Mouse (Mus musculus): ENCODE measurements around the gene Zfyve28. TPM values are rescaled to one million over a fixed set of nuclear protein-coding genes. Genes with fewer than 3 reads are reported as not detected.

The Zfyve28 gene
- polyA plus RNA-seq, 2 experiments: 0.07 TPM; not detected in 1

DNA sequence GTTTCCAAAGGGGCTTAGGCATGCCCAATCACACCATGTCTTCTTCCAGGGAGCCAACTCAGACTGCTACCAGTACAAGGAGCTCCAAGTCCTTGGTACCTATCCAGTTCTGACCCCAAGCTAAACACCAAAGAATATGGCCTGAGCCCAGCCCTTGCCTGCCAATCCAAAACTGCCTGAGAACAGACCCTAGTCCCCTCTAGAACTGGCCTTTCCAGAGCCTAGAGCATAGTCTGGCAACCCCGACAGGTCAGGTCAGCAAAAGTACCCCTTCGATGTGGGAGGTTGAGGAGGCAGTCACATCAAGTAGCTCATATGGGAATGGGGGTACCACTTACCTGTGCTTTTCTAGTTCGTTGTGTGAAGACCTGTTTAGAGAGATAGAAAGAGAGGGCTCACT, 104.3 kb downstream of the Zfyve28 start:
- Histone ChIP-seq H3K4me3 (ENCODE audit: insufficient read depth in 1 of 2, low read depth in 2 of 2, low read length in 2 of 2) (no peak overlapping the region), H3K9me3 (ENCODE audit: control insufficient read depth, low read length) (no peaks in the 10 kb centered on the region), H3K27me3 (ENCODE audit: control insufficient read depth, insufficient read depth, low read length) (no peaks in the 10 kb centered on the region), H3K9ac (replicated peaks) (no peak overlapping the region), H3K36me3 (replicated peaks; ENCODE audit: control insufficient read depth, insufficient read depth, low read depth) (no peaks in the 10 kb centered on the region), H3K4me2 (ENCODE audit: low read depth) (no peak overlapping the region), H3K27ac (no peak overlapping the region), H3K4me1 (replicated peaks; ENCODE audit: control insufficient read depth in 2 of 2, insufficient read depth in 2 of 2, low read length in 1 of 2) (peaks cover 7 to 9% of the 10 kb centered on the region in 2 experiments)
- DNase-seq (ENCODE audit: low read depth in 3 of 3, low spot score in 3 of 3): no peak
- 66% methylated on average over 3 of the region's 3 CpGs for WGBS (ENCODE audit: insufficient replicate concordance)
- ATAC-seq (ENCODE audit: insufficient read depth): no peak
- TF ChIP-seq CTCF (IDR thresholded peaks at IDR 0.05; ENCODE audit: low read depth) (no peak), EP300 (IDR thresholded peaks at IDR 0.05; ENCODE audit: low read depth) (no peak)

DNA sequence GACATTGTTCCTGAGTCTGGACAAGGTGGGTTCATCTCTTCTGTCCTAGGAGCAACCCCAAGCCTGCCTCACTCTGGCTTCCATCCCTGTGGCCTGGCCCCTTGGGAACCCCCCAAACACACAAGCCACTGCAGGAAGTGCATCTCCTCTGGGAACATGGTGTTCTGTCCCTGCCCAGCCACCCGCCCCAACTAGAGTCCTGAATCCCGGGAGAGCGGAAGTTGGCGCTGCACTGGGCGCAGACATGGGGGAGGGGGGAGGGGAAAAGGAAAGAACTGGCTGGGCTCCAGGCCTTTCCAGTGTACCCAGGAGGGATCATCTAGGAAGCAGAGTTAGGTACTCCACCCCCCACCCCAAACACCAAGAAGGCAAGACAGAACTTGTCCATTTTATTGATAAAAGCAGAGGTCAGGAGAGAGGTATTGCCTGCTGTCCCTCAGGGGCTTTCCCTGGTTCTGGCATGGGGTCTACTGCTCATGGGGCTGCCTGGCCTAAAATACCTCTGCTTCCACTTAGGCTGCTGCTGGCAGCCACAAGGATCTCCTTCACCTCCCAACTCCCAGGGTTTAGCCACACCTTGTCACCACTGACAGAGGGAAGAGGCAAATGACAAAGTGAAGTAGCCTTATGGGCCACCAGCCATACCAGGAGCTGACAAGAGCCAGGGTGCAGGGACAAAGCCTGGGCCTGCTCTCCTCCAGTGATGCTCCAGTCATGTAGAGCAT, 104.9 kb downstream of the Zfyve28 start:
- DNase-seq (ENCODE audit: low read depth in 3 of 3, low spot score in 3 of 3) (no peak), ATAC-seq (ENCODE audit: insufficient read depth) (no peak)
- Histone ChIP-seq H3K9me3 (ENCODE audit: control insufficient read depth, low read length) (no peaks in the 10 kb centered on the region), H3K4me1 (replicated peaks; ENCODE audit: control insufficient read depth in 2 of 2, insufficient read depth in 2 of 2, low read length in 1 of 2) (peaks cover 3 to 6% of the 10 kb centered on the region in 2 experiments), H3K9ac (replicated peaks) (no peak overlapping the region), H3K4me3 (ENCODE audit: insufficient read depth in 1 of 2, low read depth in 2 of 2, low read length in 2 of 2) (no peak overlapping the region), H3K4me2 (ENCODE audit: low read depth) (no peak overlapping the region), H3K27me3 (ENCODE audit: control insufficient read depth, insufficient read depth, low read length) (no peaks in the 10 kb centered on the region), H3K36me3 (replicated peaks; ENCODE audit: control insufficient read depth, insufficient read depth, low read depth) (no peaks in the 10 kb centered on the region), H3K27ac (no peak overlapping the region)
- 77% methylated on average over 5 of the region's 5 CpGs for WGBS (ENCODE audit: insufficient replicate concordance)
- no peak for TF ChIP-seq EP300 (IDR thresholded peaks at IDR 0.05; ENCODE audit: low read depth)
- no peak for TF ChIP-seq CTCF (IDR thresholded peaks at IDR 0.05; ENCODE audit: low read depth)

DNA sequence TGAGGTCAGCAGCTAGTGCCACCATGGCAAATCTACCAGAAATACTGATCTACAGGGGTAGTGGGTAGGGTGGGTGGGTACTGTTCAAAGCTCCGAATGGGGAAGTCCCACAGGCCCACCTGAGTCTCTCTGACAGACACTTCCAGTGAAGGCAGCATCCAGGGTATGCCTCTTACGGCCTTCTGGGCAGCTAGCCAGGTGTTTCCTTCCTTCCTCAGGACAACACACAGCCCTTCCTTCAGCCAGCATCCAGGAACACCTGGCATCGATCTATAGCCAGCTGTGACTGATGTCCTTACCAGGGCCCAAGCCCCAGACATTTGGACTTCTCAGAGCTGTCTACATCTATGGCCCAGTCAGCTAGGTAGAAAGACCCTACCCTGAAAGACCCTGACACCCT, 105.8 kb downstream of the Zfyve28 start:
- no peaks in the 10 kb centered on the region for H3K36me3 ChIP-seq (replicated peaks; ENCODE audit: control insufficient read depth, insufficient read depth, low read depth)
- ATAC-seq (ENCODE audit: insufficient read depth): no peak
- no peak overlapping the region for H3K27ac ChIP-seq
- H3K4me2 ChIP-seq (ENCODE audit: low read depth): no peak overlapping the region
- H3K9me3 ChIP-seq (ENCODE audit: control insufficient read depth, low read length): no peaks in the 10 kb centered on the region
- H3K4me3 ChIP-seq (ENCODE audit: insufficient read depth in 1 of 2, low read depth in 2 of 2, low read length in 2 of 2): no peak overlapping the region
- DNase-seq (ENCODE audit: low read depth in 3 of 3, low spot score in 3 of 3): no peak
- H3K27me3 ChIP-seq (ENCODE audit: control insufficient read depth, insufficient read depth, low read length): no peaks in the 10 kb centered on the region
- 52% methylated on average over 3 of the region's 3 CpGs for WGBS (ENCODE audit: insufficient replicate concordance)
- no peak overlapping the region for H3K9ac ChIP-seq (replicated peaks)
- H3K4me1 ChIP-seq (replicated peaks; ENCODE audit: control insufficient read depth in 2 of 2, insufficient read depth in 2 of 2, low read length in 1 of 2): peaks cover 2 to 5% of the 10 kb centered on the region in 2 experiments; a peak in 3 of 4 replicates
- TF ChIP-seq EP300 (IDR thresholded peaks at IDR 0.05; ENCODE audit: low read depth): no peak
- no peak for TF ChIP-seq CTCF (IDR thresholded peaks at IDR 0.05; ENCODE audit: low read depth)

DNA sequence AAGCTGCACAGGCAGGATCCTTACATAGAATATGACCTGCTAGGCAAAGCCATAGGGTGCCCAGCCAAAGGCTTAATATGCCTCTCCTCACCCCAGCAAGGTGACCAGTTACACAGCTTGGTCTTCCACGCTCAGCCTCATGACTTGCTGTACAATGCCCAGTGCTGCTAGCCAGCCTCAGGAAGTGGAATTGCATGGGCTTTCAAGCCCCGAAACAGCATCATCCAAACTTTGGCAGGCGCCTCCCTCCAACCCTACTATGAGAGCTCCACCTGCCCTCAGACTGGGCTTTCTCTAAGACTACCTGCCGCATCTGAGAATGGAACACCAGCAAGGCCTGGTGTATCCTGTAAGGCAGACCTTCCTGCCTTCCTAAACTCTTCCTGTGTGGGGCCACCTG, 110.4 kb downstream of the Zfyve28 start:
- Histone ChIP-seq H3K4me3 (ENCODE audit: insufficient read depth in 1 of 2, low read depth in 2 of 2, low read length in 2 of 2) (no peak overlapping the region), H3K4me1 (replicated peaks; ENCODE audit: control insufficient read depth in 2 of 2, insufficient read depth in 2 of 2, low read length in 1 of 2) (no peaks in the 10 kb centered on the region), H3K4me2 (ENCODE audit: low read depth) (no peak overlapping the region), H3K9me3 (ENCODE audit: control insufficient read depth, low read length) (no peaks in the 10 kb centered on the region), H3K36me3 (replicated peaks; ENCODE audit: control insufficient read depth, insufficient read depth, low read depth) (no peaks in the 10 kb centered on the region), H3K9ac (replicated peaks) (no peak overlapping the region), H3K27ac (no peak overlapping the region), H3K27me3 (ENCODE audit: control insufficient read depth, insufficient read depth, low read length) (no peaks in the 10 kb centered on the region)
- TF ChIP-seq EP300 (IDR thresholded peaks at IDR 0.05; ENCODE audit: low read depth) (no peak), CTCF (IDR thresholded peaks at IDR 0.05; ENCODE audit: low read depth) (no peak)
- no peak for DNase-seq (ENCODE audit: low read depth in 3 of 3, low spot score in 3 of 3)
- 68% methylated on average over 4 of the region's 4 CpGs for WGBS (ENCODE audit: insufficient replicate concordance)
- ATAC-seq (ENCODE audit: insufficient read depth): no peak

GRCm38 (mm10) chr5:34177091-34177490, 111.2 kb downstream of the Zfyve28 start:
- Histone ChIP-seq H3K27me3 (ENCODE audit: control insufficient read depth, insufficient read depth, low read length) (no peaks in the 10 kb centered on the region), H3K4me1 (replicated peaks; ENCODE audit: control insufficient read depth in 2 of 2, insufficient read depth in 2 of 2, low read length in 1 of 2) (no peaks in the 10 kb centered on the region), H3K36me3 (replicated peaks; ENCODE audit: control insufficient read depth, insufficient read depth, low read depth) (no peaks in the 10 kb centered on the region), H3K4me2 (ENCODE audit: low read depth) (no peak overlapping the region), H3K27ac (no peak overlapping the region), H3K9ac (replicated peaks) (no peak overlapping the region), H3K4me3 (ENCODE audit: insufficient read depth in 1 of 2, low read depth in 2 of 2, low read length in 2 of 2) (no peak overlapping the region), H3K9me3 (ENCODE audit: control insufficient read depth, low read length) (no peaks in the 10 kb centered on the region)
- ATAC-seq (ENCODE audit: insufficient read depth) (no peak), DNase-seq (ENCODE audit: low read depth in 3 of 3, low spot score in 3 of 3) (no peak)
- TF ChIP-seq CTCF (IDR thresholded peaks at IDR 0.05; ENCODE audit: low read depth) (no peak), EP300 (IDR thresholded peaks at IDR 0.05; ENCODE audit: low read depth) (no peak)
- WGBS (ENCODE audit: insufficient replicate concordance): 92% methylated on average over 2 of the region's 2 CpGs
